Mouse (Mus musculus): ENCODE data around the gene Pts.

The Pts gene

DNA sequence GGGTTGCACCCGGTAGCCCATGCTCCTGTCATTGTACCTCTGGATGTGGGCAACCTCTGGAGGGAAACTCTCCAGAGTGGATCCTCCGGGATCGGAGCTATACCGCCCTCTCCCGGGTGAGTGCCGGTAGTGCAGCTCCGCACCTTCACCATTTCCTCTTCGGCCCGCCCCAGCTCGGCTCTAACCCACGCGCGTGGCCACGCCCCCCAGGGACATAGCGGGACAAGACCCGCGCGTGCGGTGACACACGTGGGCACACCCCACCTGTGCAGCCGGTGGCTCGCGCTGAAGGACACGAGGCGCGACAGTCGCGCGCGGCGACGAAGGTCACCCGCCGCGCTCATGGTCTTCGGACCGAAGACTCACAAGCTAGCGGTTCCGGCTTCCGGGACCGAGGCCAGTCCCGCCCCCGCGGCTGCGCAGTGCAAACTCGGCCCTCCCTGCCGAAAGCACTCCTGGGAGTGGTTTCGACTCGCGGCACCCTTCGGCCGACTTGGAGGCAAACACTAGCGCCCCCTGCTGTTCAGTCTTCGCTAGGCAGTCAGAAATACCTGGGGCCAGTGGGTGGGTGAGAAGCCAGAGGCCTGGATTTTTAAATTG is at the start of gene Pts:
Gene Pts, minus strand, starts transcription at position 432 of the 600 bp plus-strand sequence.
- under 1% methylated on average over 54 of the region's 54 CpGs for WGBS

DNA sequence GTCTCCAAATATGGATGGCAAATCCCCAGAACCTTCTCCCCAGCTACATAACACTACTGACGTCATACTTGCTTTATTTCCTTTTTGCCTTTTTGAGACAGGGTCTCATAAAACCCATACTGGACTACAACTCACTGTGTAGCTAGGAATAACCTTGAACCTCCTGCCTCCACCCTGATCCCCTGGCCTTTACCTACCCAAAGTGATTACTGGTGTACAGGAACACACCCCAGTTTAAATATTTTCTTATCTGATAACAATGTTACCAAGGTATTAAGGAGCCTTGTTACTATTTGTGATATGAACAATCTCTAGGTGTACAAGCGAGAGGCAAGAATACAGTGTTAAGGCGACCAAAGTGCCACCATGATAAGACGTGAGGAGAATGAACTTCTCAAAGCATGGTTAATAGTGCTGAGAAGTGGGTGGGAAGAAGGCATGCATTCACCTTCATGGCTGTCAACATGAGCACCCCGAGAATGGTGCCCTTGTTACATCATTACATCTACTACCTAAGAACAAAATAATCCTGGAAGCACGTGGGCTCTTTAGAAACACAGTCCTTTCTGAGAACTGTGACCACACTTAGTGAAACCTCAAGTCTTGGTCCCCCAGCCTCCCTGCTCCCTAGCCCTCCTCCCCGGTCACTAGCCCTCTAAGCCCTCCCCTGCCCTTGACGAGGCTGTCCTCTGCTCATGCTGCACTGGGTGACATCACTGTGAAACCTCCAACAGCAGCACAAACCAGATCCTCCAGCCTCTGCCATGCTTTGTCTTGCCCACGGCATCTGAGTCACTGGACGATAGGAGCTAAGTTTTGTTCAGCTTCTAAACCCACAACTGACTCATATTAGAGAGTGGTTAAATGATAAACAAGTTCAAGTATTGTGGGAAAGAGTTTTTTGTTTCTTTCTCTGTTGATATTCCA is 41.3 kb upstream of the Pts start:
- WGBS: 80% methylated on average over 10 of the region's 10 CpGs

DNA sequence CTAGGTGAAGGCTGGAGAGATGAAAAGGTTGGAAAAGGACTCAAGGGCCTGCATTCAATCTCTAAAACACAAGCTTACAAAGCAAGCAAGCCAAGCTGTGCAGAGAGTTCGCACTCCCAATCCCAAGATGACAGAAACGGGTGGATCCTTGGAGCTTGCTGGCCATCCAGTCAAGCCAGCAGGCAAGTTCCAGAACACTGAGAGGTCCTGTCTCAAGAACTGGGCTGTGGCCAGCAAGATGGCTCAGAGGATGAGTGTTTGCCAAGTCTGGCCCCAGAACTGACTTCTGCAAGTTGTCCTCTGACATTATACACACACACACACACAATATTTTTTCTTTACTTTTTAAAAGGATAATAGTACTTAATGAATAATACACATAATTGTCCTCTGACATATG is 39.4 kb upstream of the Pts start:
- WGBS: 83% methylated on average over 2 of the region's 2 CpGs

DNA sequence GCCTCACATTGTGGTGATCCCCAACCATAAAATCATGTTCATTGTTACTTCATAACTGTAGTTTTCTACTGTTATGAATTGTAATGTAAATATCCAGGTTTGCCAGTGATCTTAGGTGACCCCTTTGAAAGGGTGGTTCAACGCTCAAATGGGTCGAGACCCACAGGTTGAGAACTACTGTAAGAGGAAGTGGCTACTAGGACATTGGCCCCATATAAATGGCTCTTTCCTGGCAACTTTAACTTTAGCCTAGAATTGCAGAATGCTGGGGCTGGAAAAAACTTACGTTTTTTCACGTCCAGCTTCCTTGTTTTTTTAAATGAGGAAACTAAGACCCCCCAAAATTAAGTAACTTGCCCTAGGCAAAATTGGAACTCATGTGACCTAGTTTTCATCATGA is 38.8 kb upstream of the Pts start:
- WGBS: 84% methylated on average over 4 of the region's 4 CpGs

DNA sequence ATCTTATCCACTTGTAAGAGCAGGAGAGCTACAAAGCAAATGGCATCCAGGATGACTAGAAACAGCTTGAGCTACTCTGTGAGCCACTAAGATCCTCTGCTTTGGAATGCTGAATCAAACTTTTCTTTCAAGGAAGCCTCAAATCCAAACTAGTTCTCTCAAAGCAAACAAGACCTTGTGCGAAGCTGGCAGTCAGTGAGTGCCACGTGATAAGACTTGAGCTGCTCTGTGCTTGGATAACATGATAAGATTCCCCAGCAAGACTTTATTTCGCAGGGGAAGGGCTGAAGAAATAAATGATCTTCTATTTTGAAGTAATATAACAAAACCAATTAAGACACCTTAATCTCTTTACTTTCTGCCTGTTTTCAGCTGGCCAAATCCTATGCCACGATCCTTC is 37.4 kb upstream of the Pts start:
- 76% methylated on average over 4 of the region's 4 CpGs for WGBS

- WGBS: 78% methylated on average over 7 of the region's 7 CpGs
These were observed 36.6 kb upstream of the Pts start for GRCm38 (mm10) chr9:50565173-50565572.

DNA sequence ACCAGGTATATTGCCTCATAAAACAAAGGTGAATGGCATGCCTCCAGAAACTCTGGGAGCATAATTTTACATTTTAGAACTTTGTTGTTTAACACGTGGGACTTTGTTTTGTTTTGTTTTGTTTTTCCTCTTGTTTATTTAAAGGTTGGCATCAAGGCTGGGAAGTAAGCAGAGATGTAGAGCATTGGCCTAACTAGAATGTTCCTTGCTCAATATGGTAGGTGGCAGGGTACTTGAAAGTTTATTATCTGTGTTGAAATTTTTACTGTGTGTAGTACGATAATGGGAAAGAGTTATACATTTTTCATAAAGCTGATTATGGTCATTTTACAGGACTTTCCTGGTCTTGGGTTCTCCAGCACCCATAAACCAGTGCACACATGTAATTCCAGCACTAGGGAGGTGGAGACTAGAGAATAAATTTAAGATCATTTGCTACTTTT is 33.4 kb upstream of the Pts start:
- 86% methylated on average over 2 of the region's 2 CpGs for WGBS

DNA sequence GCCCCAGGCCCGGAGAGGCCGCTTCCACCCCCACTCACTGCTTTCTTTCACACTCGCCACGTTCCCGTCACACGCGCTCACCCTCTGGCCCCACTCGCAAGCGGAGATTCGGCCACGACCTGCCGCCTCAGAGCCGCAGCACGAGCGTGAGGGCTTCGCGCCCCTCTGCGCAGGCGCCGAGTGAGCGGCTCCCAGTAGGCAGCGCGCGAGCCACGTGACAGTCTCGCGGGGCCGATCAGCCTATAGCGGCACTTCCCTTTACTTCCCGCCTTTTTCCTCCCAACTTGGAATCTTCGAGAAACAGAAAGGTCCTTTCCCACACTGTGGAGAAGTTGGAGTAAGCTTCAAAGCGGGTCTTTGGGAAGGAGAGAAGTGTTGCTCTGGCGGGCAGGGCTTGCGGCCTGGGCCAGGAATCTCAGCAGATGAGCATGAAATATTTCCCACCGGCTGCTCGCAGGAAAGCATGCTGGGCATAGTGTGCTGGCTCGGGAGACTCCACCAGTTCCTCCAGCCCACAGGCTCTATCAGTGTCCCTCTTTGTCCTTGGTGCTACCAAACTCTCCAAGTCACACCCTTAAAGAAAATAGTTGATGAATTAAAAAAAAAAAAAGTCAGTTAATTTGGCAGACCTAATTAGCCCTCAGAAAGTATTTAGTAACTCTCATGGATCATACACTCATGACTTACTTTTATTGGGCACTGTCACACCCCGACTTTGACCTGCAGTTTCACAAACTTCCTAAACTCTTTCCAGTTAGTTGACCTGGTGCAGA is 32.8 kb upstream of the Pts start, which contains the start of gene Tex12:
Gene Tex12, minus strand, starts transcription at position 181 of the 773 bp plus-strand sequence.
- WGBS: 90% methylated on average over 38 of the region's 38 CpGs

GRCm38 (mm10) chr9:50555094-50555446 is 26.5 kb upstream of the Pts start, which contains the start of gene Bco2:
Bco2 (minus strand) TSS chr9:50555181.
- WGBS: 44% methylated on average over 2 of the region's 2 CpGs

- 21% methylated on average over 12 of the region's 12 CpGs for WGBS
These were observed 25.9 kb upstream of the Pts start, which contains the start of gene Il18 for GRCm38 (mm10) chr9:50554241-50555093. Il18 (plus strand) TSS chr9:50554827.

DNA sequence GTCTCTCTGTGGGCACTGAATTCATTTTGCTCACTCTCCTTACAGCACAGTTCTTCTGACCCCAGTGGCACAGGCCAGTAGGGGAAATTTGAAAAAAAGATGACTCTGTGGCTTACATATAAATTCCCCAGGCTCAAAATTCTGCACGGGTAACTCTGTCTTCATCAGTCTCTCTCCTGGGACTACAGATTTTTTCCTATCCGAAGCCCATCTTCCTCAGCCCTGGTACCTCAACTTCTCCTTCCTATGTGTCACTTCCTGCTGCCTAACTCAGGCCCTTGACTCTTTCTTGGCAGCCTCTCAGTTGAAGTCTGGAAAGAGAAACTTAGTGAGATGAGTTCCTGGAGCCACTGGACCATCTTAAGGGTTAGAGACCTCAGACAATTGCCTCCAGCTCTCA is 25.0 kb upstream of the Pts start:
- WGBS: 72% methylated on average over 2 of the region's 2 CpGs

DNA sequence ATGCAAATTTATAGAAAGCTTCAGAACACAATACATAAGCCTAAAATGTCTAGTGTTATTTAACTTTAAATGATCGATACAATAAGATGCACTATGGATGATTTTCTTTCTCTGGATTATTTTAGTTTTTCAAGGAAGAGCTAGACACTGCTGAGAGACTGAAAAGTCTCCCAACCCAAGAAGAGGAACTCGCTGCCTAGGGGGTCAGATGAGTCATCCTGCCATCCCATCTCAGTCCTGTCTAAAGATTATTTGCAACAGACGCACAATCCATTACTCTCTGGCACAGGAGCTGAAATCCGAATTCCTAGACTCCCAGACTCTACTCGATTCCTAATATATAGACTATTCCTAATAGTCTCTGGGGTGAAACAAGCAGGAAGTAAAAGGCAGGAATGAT is 23.7 kb upstream of the Pts start:
- 81% methylated on average over 5 of the region's 5 CpGs for WGBS

DNA sequence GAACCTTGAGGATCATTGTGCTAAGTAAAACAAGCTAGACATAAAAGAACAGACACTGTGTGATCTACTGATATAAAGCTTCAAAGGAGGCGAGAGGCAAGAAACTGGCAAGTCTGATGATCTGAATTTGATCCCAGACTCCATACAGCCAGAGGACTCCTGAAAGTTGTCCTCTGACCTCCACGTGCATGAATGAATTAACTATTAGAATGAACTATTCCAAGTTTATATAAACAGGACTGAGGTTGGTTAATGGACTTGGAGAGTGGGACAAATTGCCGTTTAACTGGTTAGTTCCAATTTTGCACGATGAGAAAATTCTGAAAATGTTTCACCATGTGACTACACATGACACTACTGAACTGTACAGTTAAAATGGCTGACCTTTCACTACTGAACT is 20.4 kb upstream of the Pts start:
- 91% methylated on average over 4 of the region's 4 CpGs for WGBS

GRCm38 (mm10) chr9:50547859-50548478 is 19.4 kb upstream of the Pts start:
- WGBS: 69% methylated on average over 5 of the region's 5 CpGs

DNA sequence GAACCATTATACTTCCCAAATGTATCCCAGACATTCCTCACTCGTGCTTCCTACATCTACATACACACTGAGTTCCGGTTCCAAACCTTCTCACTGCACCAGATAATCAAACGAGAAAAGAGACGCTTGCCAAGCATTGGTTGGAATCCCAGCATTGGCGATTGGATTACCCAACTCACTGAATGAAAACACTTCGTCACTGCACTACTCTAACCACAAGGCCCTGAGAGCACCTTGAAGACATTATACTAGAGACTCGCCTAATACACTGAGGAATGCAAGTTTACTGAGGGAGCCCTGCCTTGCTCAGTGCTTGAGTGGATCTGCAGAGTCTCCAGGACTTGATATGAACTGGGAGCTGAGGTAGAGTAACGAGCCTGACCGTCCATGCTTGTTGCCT is 13.9 kb upstream of the Pts start:
- 66% methylated on average over 9 of the region's 9 CpGs for WGBS

GRCm38 (mm10) chr9:50540170-50540569 is 11.6 kb upstream of the Pts start:
- 30% methylated on average over 7 of the region's 7 CpGs for WGBS

DNA sequence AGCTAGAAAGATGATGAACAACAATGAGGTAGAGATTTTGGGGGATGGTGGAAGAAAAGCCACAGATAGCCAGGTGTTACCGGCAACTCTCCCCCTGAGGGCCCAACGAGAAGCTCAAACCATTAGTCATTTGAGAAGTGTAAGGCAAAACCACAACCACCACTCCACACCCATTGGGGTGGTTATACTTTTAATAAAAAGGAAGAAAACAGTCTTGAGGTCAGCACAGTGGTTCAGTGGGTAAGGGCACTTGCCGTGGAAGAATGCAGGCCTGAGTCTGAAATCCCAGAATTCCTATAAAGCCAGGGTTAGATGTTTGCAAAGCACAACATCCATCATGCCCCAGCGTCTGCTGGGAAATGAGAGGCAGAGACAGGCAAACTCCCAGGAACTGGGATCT is 8.8 kb upstream of the Pts start:
- WGBS: 91% methylated on average over 4 of the region's 4 CpGs

- WGBS: 91% methylated on average over 7 of the region's 7 CpGs
These were observed 8.1 kb upstream of the Pts start for GRCm38 (mm10) chr9:50536603-50537135.

DNA sequence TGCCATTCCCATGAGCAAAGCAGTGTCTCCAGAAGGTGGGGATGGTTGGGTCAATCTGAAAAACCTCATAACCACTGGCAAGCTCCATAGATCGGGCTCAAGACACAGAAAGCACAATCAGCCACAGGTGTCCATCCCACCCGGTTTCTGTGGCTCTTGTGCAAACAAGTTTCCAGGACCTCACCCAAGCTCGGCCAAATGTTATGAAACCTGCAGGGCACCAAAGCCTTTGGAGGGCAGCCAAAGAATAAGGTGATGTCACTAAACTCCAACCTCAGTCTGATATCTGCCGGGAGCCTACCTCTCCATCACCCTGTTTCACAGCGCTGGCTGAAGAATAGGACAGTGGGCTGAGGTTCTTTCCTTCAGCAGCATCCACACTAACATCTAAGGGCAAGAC is 7.4 kb upstream of the Pts start:
- 84% methylated on average over 5 of the region's 5 CpGs for WGBS

DNA sequence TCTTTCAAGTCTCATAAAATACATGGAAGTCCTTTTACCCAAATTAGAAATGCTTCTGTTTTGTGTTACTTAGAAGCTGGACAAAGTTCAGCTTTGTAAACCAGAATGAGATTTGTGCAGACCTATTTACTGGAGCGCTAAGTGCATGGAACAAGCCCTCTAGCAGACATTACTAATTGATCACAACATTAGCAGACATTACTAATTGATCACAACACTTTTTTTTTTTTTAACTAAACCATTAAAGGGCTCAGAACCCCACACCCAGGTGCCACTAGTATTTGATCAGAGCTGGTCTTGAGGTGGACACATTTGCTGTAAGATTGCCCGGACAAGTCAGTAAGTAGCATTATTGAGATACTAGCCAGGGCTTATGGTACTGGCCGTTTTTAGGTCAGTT is 5.3 kb upstream of the Pts start:
- 72% methylated on average over 3 of the region's 3 CpGs for WGBS

- WGBS: 57% methylated on average over 11 of the region's 11 CpGs
These were observed 4.8 kb upstream of the Pts start for GRCm38 (mm10) chr9:50533328-50533727.
